Mouse (Mus musculus) megakaryocyte, embryonic 14.5 days (primary cell): ENCODE data around the gene Tmem110.

Experiments
- FLI1 ChIP-seq: IDR thresholded peaks from 2 replicates; pipeline ENCODE4 v1.6.1; 2012; ENCODE audit warnings: low read length, inconsistent platforms, mixed read lengths
- GATA1 ChIP-seq: IDR thresholded peaks from 3 replicates; pipeline ENCODE4 v1.6.1; 2012; ENCODE audit warnings: mixed read lengths, low read length, inconsistent platforms, borderline replicate concordance

GRCm38 (mm10) chr14:30857990-30858389 is 32.6 kb downstream of the Tmem110 start:
- TF ChIP-seq GATA1: no peak
- no peak for TF ChIP-seq FLI1
